Mouse (Mus musculus) liver, adult 2 months (tissue): ENCODE measurements around the gene Tacr1.

Source experiments
- CTCF ChIP-seq: fragments of 200-500 bp; IDR thresholded peaks from 2 replicates; pipeline ENCODE4 v1.5.1; 2011; ENCODE audit warnings: low read depth, low read length, control low read depth
- POLR2A ChIP-seq: fragments of 200-500 bp; IDR thresholded peaks from 2 replicates; pipeline ENCODE4 v1.6.1; 2011; ENCODE audit warnings: low read length, control low read depth; ENCODE audit not compliant: insufficient read depth; ENCODE audit errors: extremely low read depth

GRCm38 (mm10) chr6:82455245-82455644 lies 53.1 kb downstream of the Tacr1 start:
- TF ChIP-seq POLR2A (no peak), CTCF (no peak)
